Mouse (Mus musculus): ENCODE results near the gene Tgfbr2. TPM values are rescaled to one million over a fixed set of nuclear protein-coding genes. Genes with fewer than 3 reads are reported as not detected.

Gene Tgfbr2
- polyA plus RNA-seq, 1 experiment from 2014 or later, result 69.0 TPM

DNA sequence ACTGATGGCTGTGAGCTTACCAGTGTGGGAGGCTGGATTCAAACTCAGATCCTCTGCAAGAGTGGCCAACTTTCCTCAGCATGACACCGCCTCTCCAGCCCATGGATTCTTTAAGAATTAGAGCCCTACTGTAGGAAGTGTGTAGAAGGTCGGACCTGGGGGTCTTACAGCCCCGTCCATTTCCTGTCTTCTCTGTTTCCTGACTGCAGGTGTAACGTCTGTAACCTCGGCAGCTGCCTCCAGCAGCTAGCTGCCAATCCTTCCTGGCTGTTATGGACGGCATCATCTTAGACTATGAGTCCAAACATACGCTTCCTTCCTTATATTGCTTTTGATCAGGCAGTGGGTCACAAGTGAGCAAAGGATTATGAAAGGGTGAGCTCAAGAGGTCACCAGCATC lies 17.1 kb upstream of the Tgfbr2 start:
- no peak overlapping the region for H3K27ac ChIP-seq
- no peak overlapping the region for H3K4me2 ChIP-seq
- no peak overlapping the region for H3K9ac ChIP-seq
- no peaks in the 10 kb centered on the region for H3K36me3 ChIP-seq
- ATAC-seq (ENCODE audit: insufficient number of reproducible peaks, low FRiP score, low TSS enrichment, low read depth), result no peak
- no peaks in the 10 kb centered on the region for H3K9me3 ChIP-seq
- H3K27me3 ChIP-seq, result no peaks in the 10 kb centered on the region
- 0 out of 2 replicates have a peak, but pooled peaks cover 14% of the 10 kb centered on the region for H3K4me1 ChIP-seq
- WGBS, result 68% methylated on average over 7 of the region's 7 CpGs
- H3K4me3 ChIP-seq, result no peak overlapping the region

GRCm38 (mm10) chr9:116189831-116190230 lies 14.7 kb upstream of the Tgfbr2 start:
- no peak overlapping the region for H3K9ac ChIP-seq
- no peaks in the 10 kb centered on the region for H3K9me3 ChIP-seq
- H3K36me3 ChIP-seq, result no peaks in the 10 kb centered on the region
- H3K4me2 ChIP-seq, result no peak overlapping the region
- H3K4me1 ChIP-seq, result 0 out of 2 replicates have a peak, but pooled peaks cover 14% of the 10 kb centered on the region
- WGBS, result 75% methylated on average over 4 of the region's 4 CpGs
- no peaks in the 10 kb centered on the region for H3K27me3 ChIP-seq
- H3K4me3 ChIP-seq, result no peak overlapping the region
- no peak for ATAC-seq (ENCODE audit: insufficient number of reproducible peaks, low FRiP score, low TSS enrichment, low read depth)
- peak overlapping the region; percentile 43; the same call in 1 of the 2 replicates for H3K27ac ChIP-seq

DNA sequence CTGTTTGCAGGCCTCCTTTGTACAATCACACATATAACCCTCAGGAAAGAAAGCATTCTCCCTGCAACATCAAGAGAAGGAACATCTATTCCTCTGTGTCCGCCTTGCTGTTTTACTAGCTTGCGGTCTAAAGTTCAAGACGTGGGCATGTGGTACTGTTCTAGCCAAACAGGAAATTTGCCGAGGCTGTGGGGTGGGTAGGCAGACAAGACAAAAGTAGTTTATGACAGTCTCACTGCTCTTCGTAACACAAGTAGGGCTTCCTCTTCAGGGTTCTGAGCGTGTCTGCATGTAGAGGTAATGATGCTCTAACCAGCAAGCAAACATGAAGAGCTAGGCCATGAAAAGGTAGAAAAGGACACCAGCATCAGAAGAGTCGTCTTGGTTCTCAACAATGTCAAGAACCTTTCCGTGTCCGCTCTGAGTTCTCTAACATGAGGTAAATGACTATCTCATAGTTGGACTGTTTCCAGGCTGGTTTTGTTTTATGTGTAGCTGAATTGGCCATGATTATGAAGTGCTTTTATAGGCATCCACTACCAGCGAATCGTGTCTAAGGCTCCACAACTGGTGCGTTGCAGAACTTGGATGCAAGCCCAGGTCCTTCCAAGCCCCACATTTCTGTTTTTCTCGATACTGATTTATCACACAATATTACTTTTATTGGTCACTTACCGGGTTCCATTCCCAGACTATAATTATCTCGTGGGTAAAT lies 13.9 kb upstream of the Tgfbr2 start:
- Histone ChIP-seq H3K4me1 (0 out of 2 replicates have a peak, but pooled peaks cover 14% of the 10 kb centered on the region), H3K4me2 (no peak overlapping the region), H3K36me3 (no peaks in the 10 kb centered on the region), H3K27ac (peak overlapping the region; percentile 40; the same call in 1 of the 2 replicates), H3K4me3 (no peak overlapping the region), H3K9me3 (no peaks in the 10 kb centered on the region), H3K27me3 (no peaks in the 10 kb centered on the region), H3K9ac (no peak overlapping the region)
- WGBS, result 41% methylated on average over 15 of the region's 15 CpGs
- no peak for ATAC-seq (ENCODE audit: insufficient number of reproducible peaks, low FRiP score, low TSS enrichment, low read depth)

DNA sequence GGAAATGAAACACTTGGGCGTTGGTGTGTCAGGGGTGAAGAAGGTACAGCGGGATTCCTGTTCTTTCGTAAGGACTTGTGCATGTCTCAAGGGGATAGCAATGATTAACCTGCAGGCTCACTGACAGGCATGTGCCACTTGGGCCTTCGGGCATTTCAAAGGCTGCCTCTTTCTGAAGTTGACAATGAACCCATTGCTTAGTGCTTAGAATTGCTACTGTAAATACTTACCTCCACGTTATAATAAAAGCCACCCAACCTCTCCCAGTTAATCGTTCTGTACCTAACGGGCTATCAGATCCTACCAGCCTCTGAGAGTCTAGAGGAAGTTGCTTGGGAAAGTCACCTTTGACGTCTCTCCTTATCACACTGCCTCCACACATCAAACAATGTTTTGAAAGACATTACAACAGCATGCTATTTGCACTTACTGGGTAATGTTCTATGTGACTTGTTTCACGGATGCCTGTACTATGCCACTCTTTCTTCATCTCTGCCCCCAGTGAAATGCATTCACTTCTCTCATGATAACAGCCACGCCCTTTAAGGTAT lies 12.1 kb upstream of the Tgfbr2 start:
- H3K27ac ChIP-seq, result no peak overlapping the region
- no peaks in the 10 kb centered on the region for H3K27me3 ChIP-seq
- WGBS, result 78% methylated on average over 10 of the region's 10 CpGs
- H3K9ac ChIP-seq, result no peak overlapping the region
- no peaks in the 10 kb centered on the region for H3K9me3 ChIP-seq
- ATAC-seq (ENCODE audit: insufficient number of reproducible peaks, low FRiP score, low TSS enrichment, low read depth), result no peak
- H3K36me3 ChIP-seq, result no peaks in the 10 kb centered on the region
- no peak overlapping the region for H3K4me2 ChIP-seq
- H3K4me3 ChIP-seq, result no peak overlapping the region
- H3K4me1 ChIP-seq, result 0 out of 2 replicates have a peak, but pooled peaks cover 14% of the 10 kb centered on the region

GRCm38 (mm10) chr9:116184903-116185302 lies 9.7 kb upstream of the Tgfbr2 start:
- H3K4me1 ChIP-seq, result 0 out of 2 replicates have a peak, but pooled peaks cover 12% of the 10 kb centered on the region
- H3K4me2 ChIP-seq, result no peak overlapping the region
- ATAC-seq (ENCODE audit: insufficient number of reproducible peaks, low FRiP score, low TSS enrichment, low read depth), result no peak
- H3K27ac ChIP-seq, result no peak overlapping the region
- H3K27me3 ChIP-seq, result no peaks in the 10 kb centered on the region
- H3K9ac ChIP-seq, result no peak overlapping the region
- H3K36me3 ChIP-seq, result no peaks in the 10 kb centered on the region
- WGBS, result 91% methylated on average over 5 of the region's 5 CpGs
- no peak overlapping the region for H3K4me3 ChIP-seq
- no peaks in the 10 kb centered on the region for H3K9me3 ChIP-seq

- Histone ChIP-seq H3K9ac (no peak overlapping the region), H3K4me3 (no peak overlapping the region), H3K9me3 (no peaks in the 10 kb centered on the region), H3K27ac (no peak overlapping the region), H3K27me3 (no peaks in the 10 kb centered on the region), H3K4me2 (no peak overlapping the region), H3K4me1 (no peaks in the 10 kb centered on the region), H3K36me3 (no peaks in the 10 kb centered on the region)
- WGBS, result 88% methylated on average over 6 of the region's 6 CpGs
- ATAC-seq (ENCODE audit: insufficient number of reproducible peaks, low FRiP score, low TSS enrichment, low read depth), result no peak
These were observed 7.9 kb upstream of the Tgfbr2 start for GRCm38 (mm10) chr9:116183035-116183434.

DNA sequence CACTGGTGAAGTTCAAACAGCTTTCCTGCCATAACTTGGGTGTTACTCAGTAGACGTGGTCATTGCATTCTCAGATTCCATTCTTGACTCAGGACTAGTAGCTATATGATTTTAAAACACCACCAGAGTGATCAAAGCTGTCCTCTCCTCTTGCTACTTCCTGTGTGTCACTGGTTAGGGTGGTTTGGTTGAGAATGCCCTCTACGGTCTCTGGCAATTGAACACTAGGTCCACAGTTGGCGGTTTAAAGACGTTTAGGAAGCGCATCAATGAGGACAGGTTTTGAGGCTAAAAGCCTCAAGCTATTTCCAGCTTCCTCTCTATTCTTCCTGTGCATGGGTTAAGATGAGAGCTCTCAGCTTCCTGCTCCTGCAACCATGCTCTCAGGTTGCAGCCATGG lies 6.4 kb upstream of the Tgfbr2 start:
- ATAC-seq (ENCODE audit: insufficient number of reproducible peaks, low FRiP score, low TSS enrichment, low read depth), result no peak
- 88% methylated on average over 5 of the region's 5 CpGs for WGBS

DNA sequence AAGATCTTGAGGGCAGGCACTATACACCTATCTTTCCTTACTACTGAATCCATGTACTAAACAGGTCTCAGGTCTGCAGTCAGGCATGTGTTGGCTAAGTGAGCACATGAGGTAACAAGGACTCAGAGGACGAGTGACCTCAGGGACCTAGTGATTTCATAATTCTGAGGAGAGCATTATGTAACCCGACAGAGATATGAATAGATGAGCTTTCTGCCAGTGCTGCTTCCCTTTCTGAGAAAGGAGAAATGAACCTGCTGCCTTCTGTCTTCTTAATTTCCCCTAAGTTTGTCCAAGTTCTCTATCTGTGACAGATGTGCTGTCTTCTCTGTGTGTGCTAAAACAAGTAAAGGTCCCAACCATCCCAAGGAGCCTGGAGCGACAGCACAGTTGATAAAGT lies 3.0 kb upstream of the Tgfbr2 start:
- no peak overlapping the region for H3K4me3 ChIP-seq
- WGBS, result 71% methylated on average over 3 of the region's 3 CpGs
- H3K36me3 ChIP-seq, result no peaks in the 10 kb centered on the region
- no peak for ATAC-seq (ENCODE audit: insufficient number of reproducible peaks, low FRiP score, low TSS enrichment, low read depth)
- H3K9me3 ChIP-seq, result no peaks in the 10 kb centered on the region
- no peak overlapping the region for H3K4me2 ChIP-seq
- peaks cover 24% of the 10 kb centered on the region for H3K4me1 ChIP-seq
- no peak overlapping the region for H3K9ac ChIP-seq
- H3K27me3 ChIP-seq, result no peaks in the 10 kb centered on the region
- H3K27ac ChIP-seq, result no peak overlapping the region

More for the DNA sequence above, 6.4 kb upstream of the Tgfbr2 start:
- Histone ChIP-seq H3K4me1 (peaks cover 6% of the 10 kb centered on the region), H3K27me3 (no peaks in the 10 kb centered on the region), H3K4me2 (no peak overlapping the region), H3K4me3 (no peak overlapping the region), H3K36me3 (no peaks in the 10 kb centered on the region), H3K27ac (no peak overlapping the region), H3K9ac (no peak overlapping the region), H3K9me3 (no peaks in the 10 kb centered on the region)

- no peak for ATAC-seq (ENCODE audit: insufficient number of reproducible peaks, low FRiP score, low TSS enrichment, low read depth)
- no peaks in the 10 kb centered on the region for H3K9me3 ChIP-seq
- H3K4me1 ChIP-seq, result peaks cover 32% of the 10 kb centered on the region
- 90% methylated on average over 9 of the region's 9 CpGs for WGBS
- no peak overlapping the region for H3K4me3 ChIP-seq
- H3K27me3 ChIP-seq, result no peaks in the 10 kb centered on the region
- H3K36me3 ChIP-seq, result no peaks in the 10 kb centered on the region
- H3K27ac ChIP-seq, result no peak overlapping the region
- no peak overlapping the region for H3K9ac ChIP-seq
- no peak overlapping the region for H3K4me2 ChIP-seq
These were observed 1.9 kb upstream of the Tgfbr2 start for GRCm38 (mm10) chr9:116177108-116177507.

DNA sequence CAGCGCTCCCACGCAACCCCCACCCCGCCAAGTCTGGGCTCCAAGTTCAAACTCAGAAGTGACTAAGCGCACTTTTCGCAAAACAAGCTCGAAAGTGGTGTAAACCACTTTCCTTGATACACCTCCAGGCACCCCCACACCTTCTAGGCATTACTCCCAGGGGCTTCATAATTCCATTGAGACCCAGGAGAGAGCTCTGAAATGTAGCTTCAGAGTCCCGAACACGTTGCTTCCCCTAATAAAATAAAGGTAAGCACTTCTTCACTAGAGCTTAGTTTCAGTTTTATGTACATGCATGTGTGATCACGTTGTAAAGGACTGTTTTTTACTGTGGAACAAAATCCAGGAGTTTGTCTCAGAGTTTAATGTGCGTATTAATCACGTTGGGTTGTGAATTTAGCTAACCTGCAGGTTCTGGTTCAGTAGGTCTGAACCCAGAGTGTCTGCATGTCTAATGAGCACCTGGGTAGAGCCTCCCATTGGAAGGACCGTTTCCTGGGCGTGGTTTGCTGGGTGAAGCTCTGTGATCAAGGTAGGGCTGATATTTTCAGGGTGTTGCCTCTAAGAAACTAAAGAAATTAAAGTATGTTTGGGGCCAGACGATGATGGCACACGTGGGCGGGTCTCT lies 442 bp upstream of the Tgfbr2 start:
- peak overlapping the region; percentile 65 for H3K4me2 ChIP-seq
- H3K4me3 ChIP-seq, result peak overlapping the region; percentile 81
- no peaks in the 10 kb centered on the region for H3K9me3 ChIP-seq
- peak overlapping the region; percentile 99 for H3K27ac ChIP-seq
- H3K4me1 ChIP-seq, result peaks cover 46% of the 10 kb centered on the region
- H3K9ac ChIP-seq, result peak overlapping the region; percentile 97
- 7% methylated on average over 16 of the region's 16 CpGs for WGBS
- H3K27me3 ChIP-seq, result no peaks in the 10 kb centered on the region
- H3K36me3 ChIP-seq, result no peaks in the 10 kb centered on the region
- ATAC-seq (ENCODE audit: insufficient number of reproducible peaks, low FRiP score, low TSS enrichment, low read depth), result no peak

DNA sequence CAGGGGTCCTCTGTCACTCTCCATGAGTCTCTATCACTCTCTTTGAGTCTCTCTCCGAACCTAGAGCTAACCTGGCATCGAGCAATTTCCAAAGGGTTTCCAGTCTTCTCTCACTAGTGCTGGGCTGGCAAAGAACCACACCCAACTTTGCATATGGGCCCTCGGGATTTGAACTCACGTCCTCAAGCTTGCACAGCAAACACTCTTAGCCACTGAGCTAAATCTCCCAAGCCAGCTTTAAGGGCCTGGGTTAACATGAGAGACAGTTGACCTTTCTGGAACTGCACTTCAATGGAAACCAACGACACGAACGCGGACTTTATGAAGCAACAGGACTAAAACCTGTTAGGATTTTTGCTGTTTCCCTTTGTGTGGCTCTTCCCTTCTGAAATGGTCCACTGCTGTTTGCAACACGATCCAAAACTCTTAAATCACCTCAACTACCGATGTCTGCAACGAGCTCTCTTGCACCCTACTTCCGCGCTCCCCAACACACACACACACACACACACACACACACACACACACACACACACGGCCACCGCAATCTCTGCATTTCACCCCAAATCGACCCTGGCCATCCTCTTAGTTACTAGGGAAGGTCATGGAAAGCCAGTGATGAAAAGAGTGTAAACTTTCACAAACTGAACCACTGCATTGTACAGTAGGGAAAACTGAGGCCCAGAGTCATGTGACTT lies 1.5 kb downstream of the Tgfbr2 start:
- peak overlapping the region; percentile 81 for H3K4me3 ChIP-seq
- no peak for ATAC-seq (ENCODE audit: insufficient number of reproducible peaks, low FRiP score, low TSS enrichment, low read depth)
- H3K27ac ChIP-seq, result peak overlapping the region; percentile 99
- H3K9me3 ChIP-seq, result no peaks in the 10 kb centered on the region
- no peaks in the 10 kb centered on the region for H3K27me3 ChIP-seq
- H3K9ac ChIP-seq, result peak overlapping the region; percentile 97
- peak overlapping the region; percentile 65 for H3K4me2 ChIP-seq
- peaks cover 63% of the 10 kb centered on the region for H3K4me1 ChIP-seq
- no peaks in the 10 kb centered on the region for H3K36me3 ChIP-seq
- 49% methylated on average over 16 of the region's 16 CpGs for WGBS

Data from limb, embryonic 15.5 days (tissue).